Mouse (Mus musculus) liver, adult 2 months (tissue): ENCODE measurements around the gene Tcf7l1.

Experiments used
- CTCF ChIP-seq: fragments of 200-500 bp; IDR thresholded peaks from 2 replicates; pipeline ENCODE4 v1.5.1; 2011; ENCODE audit warnings: low read depth, low read length, control low read depth
- POLR2A ChIP-seq: fragments of 200-500 bp; IDR thresholded peaks from 2 replicates; pipeline ENCODE4 v1.6.1; 2011; ENCODE audit warnings: low read length, control low read depth; ENCODE audit not compliant: insufficient read depth; ENCODE audit errors: extremely low read depth

DNA sequence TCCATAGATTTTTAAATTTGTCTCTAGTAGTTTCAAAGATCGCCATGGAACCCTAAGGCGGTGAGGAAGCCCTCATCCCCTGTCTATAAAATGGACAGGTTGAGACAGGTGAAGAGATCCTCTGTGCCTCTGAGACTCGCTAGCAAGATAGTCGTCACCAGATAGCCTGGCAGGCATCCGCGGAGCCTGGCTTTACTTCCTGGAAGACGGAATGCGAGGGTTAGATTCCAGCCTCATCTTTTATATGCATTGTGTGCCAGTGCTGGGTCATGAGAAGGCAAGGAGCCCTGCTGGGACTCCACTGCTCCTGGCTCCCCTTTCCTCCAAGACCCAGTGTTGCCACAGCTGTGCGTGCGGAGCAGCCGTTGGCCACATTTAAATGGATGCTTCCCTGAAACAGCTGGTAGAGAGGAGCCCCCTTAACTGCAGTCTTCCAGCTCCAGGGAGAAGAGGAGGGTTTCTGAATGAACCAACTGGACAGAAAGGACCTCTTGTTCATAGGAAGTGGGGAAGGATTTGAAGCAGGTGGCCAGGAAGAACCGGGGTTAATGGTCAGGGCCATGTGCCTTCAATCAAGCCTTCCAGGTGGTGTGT lies 141.0 kb downstream of the Tcf7l1 start:
- TF ChIP-seq CTCF (no peak), POLR2A (no peak)
